Mouse (Mus musculus): Measurements from ENCODE around the gene Kcnma1. TPM values are rescaled to one million over a fixed set of nuclear protein-coding genes. Genes with fewer than 3 reads are reported as not detected.
A peak's percentile ranks its signal among the peaks of the same experiment; 100 is the strongest.

The Kcnma1 gene
- polyA plus RNA-seq, 1 experiment from 2014 or later: 1.0 TPM

DNA sequence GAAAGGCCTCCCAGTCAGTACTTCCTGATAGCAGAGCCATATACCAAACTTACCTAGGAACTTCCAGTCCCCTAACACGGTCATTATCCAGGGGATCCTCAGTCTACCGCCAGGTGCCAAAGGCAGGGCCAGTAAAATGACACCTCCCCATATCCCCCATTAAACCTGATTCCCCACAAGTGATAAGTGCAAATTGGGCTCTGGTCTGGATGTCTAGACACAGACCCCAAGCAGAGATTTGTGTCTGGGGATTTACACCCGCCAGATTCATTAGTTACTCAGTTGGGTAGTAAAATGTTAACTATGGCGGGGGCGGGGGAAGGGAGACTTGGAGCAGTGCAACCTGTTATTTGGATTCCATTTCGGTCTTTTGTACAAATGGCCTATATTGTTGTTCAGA lies 562.6 kb downstream of the Kcnma1 start:
- no peak overlapping the region for H3K4me3 ChIP-seq (ENCODE audit: low read length)
- H3K36me3 ChIP-seq (ENCODE audit: control insufficient read depth, insufficient read depth, low read length): no peaks in the 10 kb centered on the region
- no peaks in the 10 kb centered on the region for H3K4me1 ChIP-seq (replicated peaks; ENCODE audit: control insufficient read depth, insufficient read depth, low read length)
- 85% methylated on average over 6 of the region's 6 CpGs for WGBS
- ATAC-seq (ENCODE audit: low read depth): no peak
- no peak overlapping the region for H3K9ac ChIP-seq (ENCODE audit: low read length)
- H3K27me3 ChIP-seq (ENCODE audit: control insufficient read depth, insufficient read depth, low read depth, low read length): no peaks in the 10 kb centered on the region
- no peak overlapping the region for H3K4me2 ChIP-seq (ENCODE audit: low read depth, low read length)
- no peaks in the 10 kb centered on the region for H3K9me3 ChIP-seq (ENCODE audit: control insufficient read depth, low read length)
- H3K27ac ChIP-seq (ENCODE audit: low read length): no peak overlapping the region

DNA sequence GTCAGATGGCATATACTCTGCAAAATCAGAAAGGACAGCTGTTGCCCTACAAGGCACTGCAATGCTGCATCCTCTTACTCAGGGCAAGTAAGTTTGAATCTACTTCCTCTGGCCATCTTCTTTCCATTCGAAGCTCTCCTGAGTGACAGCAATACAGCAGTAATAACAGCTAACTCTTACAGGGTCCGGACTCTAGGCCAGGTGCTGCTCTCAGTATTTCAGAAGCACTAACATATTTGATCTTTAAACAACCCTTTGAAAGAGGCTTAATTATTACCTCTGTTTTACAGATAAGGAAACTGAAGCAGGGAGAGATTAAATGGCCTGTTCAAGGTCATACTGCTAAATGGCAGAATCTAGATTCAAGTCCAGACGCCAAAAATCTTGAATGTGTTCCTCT lies 576.8 kb downstream of the Kcnma1 start:
- WGBS: 47% methylated on average over 3 of the region's 3 CpGs
- no peak for ATAC-seq (ENCODE audit: low read depth)
- H3K4me2 ChIP-seq (ENCODE audit: low read depth, low read length): no peak overlapping the region
- no peaks in the 10 kb centered on the region for H3K36me3 ChIP-seq (ENCODE audit: control insufficient read depth, insufficient read depth, low read length)
- no peak overlapping the region for H3K4me3 ChIP-seq (ENCODE audit: low read length)
- H3K4me1 ChIP-seq (replicated peaks; ENCODE audit: control insufficient read depth, insufficient read depth, low read length): no peaks in the 10 kb centered on the region
- no peaks in the 10 kb centered on the region for H3K9me3 ChIP-seq (ENCODE audit: control insufficient read depth, low read length)
- H3K27ac ChIP-seq (ENCODE audit: low read length): no peak overlapping the region
- no peaks in the 10 kb centered on the region for H3K27me3 ChIP-seq (ENCODE audit: control insufficient read depth, insufficient read depth, low read depth, low read length)
- no peak overlapping the region for H3K9ac ChIP-seq (ENCODE audit: low read length)

DNA sequence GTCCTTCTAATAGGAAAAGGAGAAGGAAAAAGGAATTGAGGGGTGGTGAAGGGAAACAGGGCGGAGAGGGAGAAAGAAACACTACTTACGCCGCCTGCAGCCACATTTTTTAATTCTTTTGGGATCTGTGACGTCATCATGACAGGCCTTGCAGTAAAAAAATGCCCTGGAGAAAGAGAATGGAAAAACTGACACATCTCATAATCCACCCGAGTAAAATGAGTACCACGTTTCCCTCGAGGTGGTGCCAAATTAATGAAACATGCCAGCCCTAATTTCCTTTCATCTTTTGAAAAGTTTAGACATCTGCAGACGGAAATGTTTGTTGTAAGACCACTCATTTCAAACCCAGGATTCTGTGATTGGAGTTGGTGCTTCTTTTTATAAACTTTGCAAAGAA lies 578.4 kb downstream of the Kcnma1 start:
- Histone ChIP-seq H3K4me2 (ENCODE audit: low read depth, low read length) (no peak overlapping the region), H3K27ac (ENCODE audit: low read length) (no peak overlapping the region), H3K9ac (ENCODE audit: low read length) (no peak overlapping the region), H3K4me1 (replicated peaks; ENCODE audit: control insufficient read depth, insufficient read depth, low read length) (no peaks in the 10 kb centered on the region), H3K9me3 (ENCODE audit: control insufficient read depth, low read length) (no peaks in the 10 kb centered on the region), H3K27me3 (ENCODE audit: control insufficient read depth, insufficient read depth, low read depth, low read length) (no peaks in the 10 kb centered on the region), H3K36me3 (ENCODE audit: control insufficient read depth, insufficient read depth, low read length) (no peaks in the 10 kb centered on the region), H3K4me3 (ENCODE audit: low read length) (no peak overlapping the region)
- WGBS: 56% methylated on average over 8 of the region's 8 CpGs
- ATAC-seq (ENCODE audit: low read depth): no peak

DNA sequence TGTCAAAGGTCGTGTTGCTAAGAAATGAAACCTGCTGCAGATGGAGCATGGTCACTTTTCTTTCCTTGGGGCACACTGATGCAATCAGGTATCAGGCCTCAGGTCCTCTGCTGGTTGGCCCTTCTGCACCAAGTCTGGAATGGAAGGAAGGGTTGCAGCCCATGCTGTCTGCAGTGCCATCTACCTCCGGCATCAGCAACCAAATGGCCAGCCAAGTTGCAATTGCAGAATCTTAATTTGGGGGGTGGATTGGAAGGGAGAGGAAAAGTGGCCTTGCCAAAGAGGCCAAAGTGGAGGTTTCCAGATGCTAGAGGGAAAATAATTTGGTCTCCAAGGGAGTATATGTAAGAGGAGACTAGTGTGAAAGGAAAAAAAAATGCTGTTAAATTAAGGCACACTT lies 584.3 kb downstream of the Kcnma1 start:
- Histone ChIP-seq H3K9me3 (ENCODE audit: control insufficient read depth, low read length) (no peaks in the 10 kb centered on the region), H3K4me1 (replicated peaks; ENCODE audit: control insufficient read depth, insufficient read depth, low read length) (peaks cover 4% of the 10 kb centered on the region; the same call in 1 of the 2 replicates), H3K9ac (ENCODE audit: low read length) (no peak overlapping the region), H3K4me2 (ENCODE audit: low read depth, low read length) (no peak overlapping the region), H3K36me3 (ENCODE audit: control insufficient read depth, insufficient read depth, low read length) (no peaks in the 10 kb centered on the region), H3K27me3 (ENCODE audit: control insufficient read depth, insufficient read depth, low read depth, low read length) (no peaks in the 10 kb centered on the region), H3K27ac (ENCODE audit: low read length) (no peak overlapping the region), H3K4me3 (ENCODE audit: low read length) (no peak overlapping the region)
- 65% methylated on average over 2 of the region's 2 CpGs for WGBS
- no peak for ATAC-seq (ENCODE audit: low read depth)

DNA sequence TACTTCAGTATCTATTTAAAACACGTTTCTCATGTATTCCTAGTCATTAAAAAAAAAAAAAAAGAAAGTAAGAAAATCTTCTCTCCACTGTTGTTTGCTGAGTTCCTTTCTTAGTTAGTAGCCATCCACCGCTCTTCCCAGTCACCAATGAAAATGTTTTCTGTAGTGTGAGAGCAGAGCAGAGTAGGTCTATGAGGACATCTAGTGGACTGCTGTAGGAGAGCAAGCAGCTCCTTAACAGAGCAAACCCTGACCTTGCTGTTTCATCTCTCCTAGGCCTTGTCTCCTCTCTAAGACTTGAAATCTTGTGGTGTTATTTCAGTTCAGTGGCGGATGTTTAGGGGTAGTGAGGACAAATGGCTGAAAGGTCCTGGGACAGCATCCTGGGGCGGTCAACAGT lies 585.2 kb downstream of the Kcnma1 start:
- Histone ChIP-seq H3K9me3 (ENCODE audit: control insufficient read depth, low read length) (no peaks in the 10 kb centered on the region), H3K27me3 (ENCODE audit: control insufficient read depth, insufficient read depth, low read depth, low read length) (no peaks in the 10 kb centered on the region), H3K4me2 (ENCODE audit: low read depth, low read length) (no peak overlapping the region), H3K4me1 (replicated peaks; ENCODE audit: control insufficient read depth, insufficient read depth, low read length) (peaks cover 4% of the 10 kb centered on the region; the same call in 1 of the 2 replicates), H3K9ac (ENCODE audit: low read length) (no peak overlapping the region), H3K36me3 (ENCODE audit: control insufficient read depth, insufficient read depth, low read length) (no peaks in the 10 kb centered on the region), H3K4me3 (ENCODE audit: low read length) (no peak overlapping the region), H3K27ac (ENCODE audit: low read length) (peak overlapping the region; percentile 52)
- ATAC-seq (ENCODE audit: low read depth): peak; percentile 86
- 17% methylated on average over 4 of the region's 4 CpGs for WGBS

DNA sequence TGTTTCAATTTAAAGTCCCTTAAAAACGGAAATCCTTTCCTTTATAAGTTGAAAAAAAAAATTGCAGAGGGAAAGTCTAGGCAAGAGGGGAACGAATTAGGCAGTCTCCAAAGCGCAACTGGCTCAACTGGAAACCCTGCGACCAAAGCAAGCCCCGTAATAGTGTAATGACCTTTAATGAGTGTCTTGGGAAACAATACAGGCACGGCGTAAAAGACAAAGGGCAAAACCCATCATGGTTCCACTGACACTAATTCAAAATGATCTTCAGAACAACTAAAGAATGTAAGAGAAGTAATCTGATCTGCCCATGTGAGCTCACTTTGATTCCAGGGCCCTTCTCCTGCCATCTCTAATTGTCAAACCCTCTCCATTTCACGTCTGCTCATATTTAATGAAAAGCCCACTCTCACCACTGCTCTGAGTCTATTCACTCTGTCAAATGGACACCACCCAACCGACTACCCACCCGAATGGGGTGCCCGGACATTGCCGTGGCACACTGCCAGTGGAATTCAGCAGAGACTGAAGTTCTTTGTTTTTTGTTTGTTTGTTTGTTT lies 591.7 kb downstream of the Kcnma1 start:
- H3K27me3 ChIP-seq (ENCODE audit: control insufficient read depth, insufficient read depth, low read depth, low read length): no peaks in the 10 kb centered on the region
- no peaks in the 10 kb centered on the region for H3K36me3 ChIP-seq (ENCODE audit: control insufficient read depth, insufficient read depth, low read length)
- no peak for ATAC-seq (ENCODE audit: low read depth)
- 77% methylated on average over 12 of the region's 12 CpGs for WGBS
- H3K4me1 ChIP-seq (replicated peaks; ENCODE audit: control insufficient read depth, insufficient read depth, low read length): 0 out of 2 replicates have a peak, but pooled peaks cover 2% of the 10 kb centered on the region
- H3K27ac ChIP-seq (ENCODE audit: low read length): no peak overlapping the region
- H3K9me3 ChIP-seq (ENCODE audit: control insufficient read depth, low read length): no peaks in the 10 kb centered on the region
- H3K4me3 ChIP-seq (ENCODE audit: low read length): no peak overlapping the region
- H3K9ac ChIP-seq (ENCODE audit: low read length): no peak overlapping the region
- H3K4me2 ChIP-seq (ENCODE audit: low read depth, low read length): no peak overlapping the region

DNA sequence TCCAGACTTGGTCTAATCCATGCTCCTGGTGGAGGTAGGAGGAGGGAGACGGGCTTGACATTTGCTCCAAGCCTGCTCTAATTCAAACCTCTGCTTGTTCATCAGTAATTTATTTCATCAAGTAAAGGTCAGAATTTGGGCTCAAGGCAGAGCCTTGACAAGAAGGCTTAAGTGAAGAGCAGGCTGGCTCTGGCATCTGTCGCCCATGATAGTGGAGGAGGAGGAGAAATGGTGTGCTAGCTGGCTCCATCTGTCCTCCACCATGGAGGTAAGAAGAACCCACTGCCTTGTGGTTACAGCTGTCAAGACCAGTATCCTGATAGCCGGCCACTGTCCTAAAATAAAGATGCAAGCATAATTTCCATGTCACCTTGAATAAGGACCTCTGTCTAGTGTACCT lies 595.3 kb downstream of the Kcnma1 start:
- no peak overlapping the region for H3K27ac ChIP-seq (ENCODE audit: low read length)
- no peaks in the 10 kb centered on the region for H3K9me3 ChIP-seq (ENCODE audit: control insufficient read depth, low read length)
- H3K27me3 ChIP-seq (ENCODE audit: control insufficient read depth, insufficient read depth, low read depth, low read length): no peaks in the 10 kb centered on the region
- WGBS: 89% methylated on average over 3 of the region's 3 CpGs
- no peaks in the 10 kb centered on the region for H3K36me3 ChIP-seq (ENCODE audit: control insufficient read depth, insufficient read depth, low read length)
- no peaks in the 10 kb centered on the region for H3K4me1 ChIP-seq (replicated peaks; ENCODE audit: control insufficient read depth, insufficient read depth, low read length)
- no peak for ATAC-seq (ENCODE audit: low read depth)
- no peak overlapping the region for H3K4me3 ChIP-seq (ENCODE audit: low read length)
- no peak overlapping the region for H3K9ac ChIP-seq (ENCODE audit: low read length)
- no peak overlapping the region for H3K4me2 ChIP-seq (ENCODE audit: low read depth, low read length)

DNA sequence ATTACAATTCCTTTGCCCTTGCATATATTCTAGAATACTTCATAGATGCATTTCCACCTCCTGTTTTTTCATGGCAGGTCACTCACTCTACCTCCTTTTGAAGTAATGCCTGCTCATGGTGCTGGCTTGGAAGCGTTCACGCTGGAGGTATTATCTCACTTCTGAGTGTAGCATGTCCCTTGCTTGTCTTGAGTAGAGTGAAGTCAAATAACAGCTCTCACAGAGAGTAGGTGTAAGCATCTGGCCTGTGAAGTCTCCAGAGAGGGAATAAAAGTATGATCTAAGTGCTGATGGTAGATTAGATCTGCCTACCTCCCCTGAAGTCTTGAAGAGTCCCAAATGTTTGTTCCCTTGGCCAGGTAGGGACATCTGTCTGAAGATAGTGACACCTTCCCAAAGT lies 607.2 kb downstream of the Kcnma1 start:
- no peaks in the 10 kb centered on the region for H3K27me3 ChIP-seq (ENCODE audit: control insufficient read depth, insufficient read depth, low read depth, low read length)
- H3K4me3 ChIP-seq (ENCODE audit: low read length): no peak overlapping the region
- WGBS: 69% methylated on average over 2 of the region's 2 CpGs

DNA sequence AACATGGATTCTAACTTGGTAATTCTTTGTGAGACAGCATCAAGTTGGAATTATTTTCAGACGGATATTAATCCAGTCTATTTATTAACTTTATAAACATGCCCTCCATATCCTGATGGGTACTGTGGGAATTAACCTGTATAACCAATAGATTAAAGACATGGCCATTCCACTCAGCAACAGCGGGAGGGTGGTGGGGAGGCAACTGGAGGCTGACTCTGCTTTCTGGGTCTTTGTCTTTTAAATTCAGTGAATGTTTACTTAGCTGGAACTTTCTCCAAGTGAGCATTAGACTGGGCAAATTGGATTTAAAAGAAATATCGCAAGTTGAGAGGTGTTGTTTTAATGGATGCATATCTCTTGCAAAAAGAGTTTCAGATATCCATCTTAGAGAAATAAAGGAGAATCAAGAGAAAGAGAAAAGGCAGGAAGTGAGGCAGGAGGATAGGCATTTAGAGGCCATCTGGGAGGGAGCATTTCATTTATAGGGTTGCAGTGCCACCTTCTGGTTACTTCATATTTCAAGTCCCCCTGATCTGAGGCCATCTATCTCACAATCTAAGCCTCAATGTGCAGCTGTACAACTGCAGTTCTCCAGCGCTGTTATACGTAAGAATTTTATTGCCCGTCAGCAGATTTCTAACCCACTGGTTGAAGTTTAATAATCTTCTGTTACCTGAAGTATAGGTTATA lies 613.4 kb downstream of the Kcnma1 start:
- Histone ChIP-seq H3K9me3 (ENCODE audit: control insufficient read depth, low read length) (no peaks in the 10 kb centered on the region), H3K27ac (ENCODE audit: low read length) (0 out of 2 replicates have a peak overlapping the region, but pooled peaks have one; percentile 16), H3K4me3 (ENCODE audit: low read length) (no peak overlapping the region), H3K9ac (ENCODE audit: low read length) (no peak overlapping the region), H3K27me3 (ENCODE audit: control insufficient read depth, insufficient read depth, low read depth, low read length) (no peaks in the 10 kb centered on the region), H3K4me1 (replicated peaks; ENCODE audit: control insufficient read depth, insufficient read depth, low read length) (peaks cover 4% of the 10 kb centered on the region; the same call in 1 of the 2 replicates), H3K4me2 (ENCODE audit: low read depth, low read length) (no peak overlapping the region), H3K36me3 (ENCODE audit: control insufficient read depth, insufficient read depth, low read length) (no peaks in the 10 kb centered on the region)
- WGBS: 11% methylated on average over 6 of the region's 6 CpGs
- peak; percentile 95 for ATAC-seq (ENCODE audit: low read depth)

More for the DNA sequence above, 607.2 kb downstream of the Kcnma1 start:
- no peak overlapping the region for H3K9ac ChIP-seq (ENCODE audit: low read length)
- H3K4me1 ChIP-seq (replicated peaks; ENCODE audit: control insufficient read depth, insufficient read depth, low read length): no peaks in the 10 kb centered on the region
- no peak overlapping the region for H3K27ac ChIP-seq (ENCODE audit: low read length)
- H3K36me3 ChIP-seq (ENCODE audit: control insufficient read depth, insufficient read depth, low read length): no peaks in the 10 kb centered on the region
- no peak for ATAC-seq (ENCODE audit: low read depth)
- H3K4me2 ChIP-seq (ENCODE audit: low read depth, low read length): no peak overlapping the region
- no peaks in the 10 kb centered on the region for H3K9me3 ChIP-seq (ENCODE audit: control insufficient read depth, low read length)
